Mouse (Mus musculus) cerebellum, adult 18-20 months (tissue): ENCODE measurements around the gene Kbtbd12.
A peak's percentile ranks its signal among the peaks of the same experiment; 100 is the strongest.

Source experiments
- DNase-seq, 2 experiments: peaks; one replicate each; pipeline ENCODE4 v3.0.0; 2021

The Kbtbd12 gene

DNA sequence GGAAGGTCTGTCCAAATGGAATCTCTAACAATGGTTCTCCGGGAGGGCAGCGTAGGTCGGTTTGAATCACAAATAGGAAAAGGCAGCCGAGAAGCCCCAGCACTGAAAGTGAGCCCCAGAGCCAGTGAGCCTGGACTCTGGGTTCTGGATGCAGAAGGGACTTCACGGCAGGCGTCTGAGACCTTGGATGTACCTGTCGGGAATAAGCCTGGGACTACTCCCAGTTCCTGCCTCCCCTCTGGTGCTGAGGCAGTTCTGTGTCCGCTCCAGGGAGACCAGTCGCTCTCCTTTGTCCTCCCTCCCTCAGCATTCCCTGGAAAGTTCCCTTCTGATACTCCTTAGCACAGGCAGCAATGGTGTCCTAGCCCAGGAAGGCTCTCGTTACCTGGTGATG lies 92.4 kb downstream of the Kbtbd12 start:
- DNase-seq: no peak

DNA sequence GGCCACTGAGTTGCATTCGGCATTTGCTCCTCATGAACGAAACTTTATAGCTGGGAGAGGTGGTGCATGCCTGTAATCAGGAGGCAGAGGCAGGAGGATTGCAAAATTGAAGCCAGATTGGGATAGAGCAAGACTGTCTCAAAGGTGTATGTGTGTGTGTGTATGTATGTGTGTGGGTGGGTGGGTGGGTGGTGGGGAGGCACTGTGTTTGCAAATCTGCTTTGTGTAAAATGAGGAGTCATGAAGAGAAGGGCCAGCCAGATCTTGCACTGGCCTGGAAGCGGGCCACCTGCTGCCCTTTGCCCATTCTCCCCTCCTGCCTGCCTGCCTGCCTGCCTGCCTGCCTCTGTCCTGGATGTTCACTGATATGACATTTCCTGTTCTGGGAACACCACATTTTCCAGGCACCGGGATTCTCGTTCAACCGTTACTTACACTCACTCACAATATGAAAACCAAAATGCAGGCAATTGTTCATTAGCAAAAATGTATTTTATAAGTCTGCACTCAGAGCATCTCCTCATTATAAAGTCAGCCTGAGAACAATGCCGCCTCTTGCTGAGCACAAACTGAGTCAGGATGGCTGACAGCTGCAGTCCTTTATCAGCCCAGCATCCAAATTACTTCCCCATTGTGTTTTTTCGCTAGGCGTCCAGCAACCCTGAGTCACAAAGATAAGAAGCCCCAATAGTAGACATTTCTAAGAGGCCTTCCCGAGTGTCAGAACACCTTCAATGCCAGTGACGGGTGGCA lies 92.9 kb downstream of the Kbtbd12 start:
- no peak for DNase-seq

DNA sequence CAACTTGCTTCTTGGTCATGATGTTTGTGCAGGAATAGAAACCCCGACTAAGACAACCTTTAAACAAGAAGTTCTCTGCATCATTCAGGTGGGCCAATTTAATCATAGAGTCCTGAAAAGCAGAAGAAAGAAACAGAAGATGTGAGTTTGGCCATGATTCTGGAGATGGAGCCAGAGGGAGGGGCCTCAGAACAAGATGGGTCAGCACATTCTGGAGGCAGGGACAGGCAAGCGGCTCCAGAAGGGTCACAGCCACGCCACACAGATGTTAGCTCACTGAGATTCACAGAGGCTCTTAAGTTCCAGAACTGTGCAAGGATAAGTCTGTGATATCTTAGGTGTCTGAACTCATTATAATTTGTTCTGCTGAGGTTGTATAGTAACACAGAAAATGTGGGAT lies 93.5 kb downstream of the Kbtbd12 start:
- DNase-seq: no peak

DNA sequence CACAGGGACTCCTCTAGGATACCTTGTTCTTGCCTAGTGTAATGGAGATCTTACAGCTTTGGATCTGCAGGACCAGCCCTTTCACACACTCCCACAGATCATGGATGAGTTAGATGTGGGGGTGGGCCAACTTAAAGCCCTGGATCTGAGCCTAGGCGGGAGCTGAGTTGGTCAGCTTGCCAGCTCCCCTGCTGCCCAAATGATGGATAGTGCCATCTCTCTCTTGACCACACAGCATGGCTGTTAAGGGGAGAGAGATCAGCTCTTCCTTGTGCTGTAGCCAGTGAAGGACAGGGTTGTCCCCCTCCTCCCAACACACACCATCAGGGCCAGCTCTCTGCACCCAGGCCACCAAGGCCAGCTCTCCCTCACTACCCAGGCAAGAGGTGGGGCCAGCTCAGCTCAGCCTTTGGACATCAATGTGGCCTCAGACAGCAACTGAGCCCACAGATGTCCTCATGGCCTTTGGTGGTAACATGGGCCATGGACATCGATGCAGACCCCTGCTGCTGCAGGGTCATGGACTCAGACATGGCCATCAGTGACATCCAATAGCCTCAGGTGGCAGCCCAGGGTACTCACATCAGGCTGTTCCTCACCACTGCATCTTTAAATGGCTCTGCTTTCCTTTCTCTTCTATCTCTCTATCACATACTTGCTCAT lies 97.5 kb downstream of the Kbtbd12 start:
- DNase-seq: no peak

DNA sequence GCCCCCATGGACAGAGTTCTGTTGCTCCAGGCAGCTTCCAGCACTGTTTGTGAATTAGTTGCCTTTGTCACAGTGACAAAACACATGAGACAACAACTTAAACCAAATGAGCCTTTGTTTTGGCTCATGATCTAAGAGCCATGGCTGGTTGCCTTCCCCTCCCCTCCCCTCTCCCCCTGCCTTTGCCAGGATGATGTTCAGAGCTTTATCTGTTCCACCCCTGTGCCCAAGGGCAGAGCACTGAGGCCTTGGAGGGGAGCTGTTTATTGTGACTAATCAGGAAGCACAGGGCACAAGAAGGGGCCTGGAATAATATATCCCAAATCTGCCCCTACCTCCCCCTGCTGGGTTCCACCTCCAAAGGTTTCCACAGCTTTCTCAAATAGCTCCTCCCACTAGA lies 107.4 kb downstream of the Kbtbd12 start:
- DNase-seq: no peak

DNA sequence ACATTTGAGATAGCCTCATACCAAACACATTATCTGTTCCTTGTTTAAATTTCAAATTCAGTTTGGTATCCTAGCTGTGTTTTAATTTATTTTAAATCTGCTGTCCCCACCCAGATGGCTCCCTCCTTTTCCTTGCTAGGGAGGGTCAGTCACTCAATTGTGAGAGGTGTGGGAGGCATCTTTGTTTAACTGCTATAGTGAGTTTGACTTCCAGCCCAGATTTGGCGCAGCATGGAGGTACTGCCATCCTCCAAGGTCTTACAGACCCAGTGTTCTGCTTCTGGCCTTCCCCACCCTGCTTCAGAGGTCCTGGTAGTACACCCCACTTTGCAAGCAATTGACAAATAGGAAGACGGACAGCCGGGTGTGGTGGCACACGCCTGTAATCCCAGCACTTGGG lies 113.7 kb downstream of the Kbtbd12 start:
- DNase-seq: no peak

DNA sequence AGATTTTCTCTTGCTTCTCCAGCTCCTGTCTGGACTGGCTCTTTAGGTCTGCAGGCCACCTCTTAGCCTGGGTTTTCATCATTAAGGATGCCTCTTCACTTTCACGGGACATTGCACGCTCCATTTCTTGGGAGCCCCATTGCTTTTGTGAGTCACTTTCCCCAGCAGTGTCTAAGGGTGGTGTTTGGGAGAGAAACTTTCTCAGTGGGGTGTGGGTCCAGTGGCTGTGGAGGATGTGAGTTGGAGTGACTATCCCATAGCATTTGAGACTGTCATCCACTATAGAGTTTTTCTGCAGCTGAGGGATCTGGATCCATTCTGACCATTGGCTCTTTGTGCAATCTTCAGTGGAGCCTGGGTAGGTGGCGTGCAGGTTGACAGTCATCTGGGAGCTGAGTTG lies 114.3 kb downstream of the Kbtbd12 start:
- no peak for DNase-seq

DNA sequence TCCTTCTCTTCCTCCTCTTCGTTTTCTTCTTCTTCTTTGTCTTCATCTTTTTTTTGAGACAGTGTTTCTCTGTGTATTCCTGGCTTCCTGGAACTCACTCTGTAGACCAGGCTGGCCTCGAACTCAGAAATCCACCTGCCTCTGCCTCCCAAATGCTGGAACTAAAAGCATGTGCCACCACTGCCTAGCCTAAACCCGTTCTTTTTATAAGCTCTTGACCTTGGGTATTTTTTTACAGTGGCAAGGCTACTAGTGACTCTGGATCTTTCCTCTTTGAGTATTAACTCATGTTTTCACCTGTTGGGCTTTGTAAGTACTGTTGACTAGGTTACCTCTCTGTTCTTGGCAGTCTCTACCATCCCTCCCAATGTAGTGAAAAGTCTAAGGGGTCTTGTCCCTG lies 114.7 kb downstream of the Kbtbd12 start:
- DNase-seq: no peak

DNA sequence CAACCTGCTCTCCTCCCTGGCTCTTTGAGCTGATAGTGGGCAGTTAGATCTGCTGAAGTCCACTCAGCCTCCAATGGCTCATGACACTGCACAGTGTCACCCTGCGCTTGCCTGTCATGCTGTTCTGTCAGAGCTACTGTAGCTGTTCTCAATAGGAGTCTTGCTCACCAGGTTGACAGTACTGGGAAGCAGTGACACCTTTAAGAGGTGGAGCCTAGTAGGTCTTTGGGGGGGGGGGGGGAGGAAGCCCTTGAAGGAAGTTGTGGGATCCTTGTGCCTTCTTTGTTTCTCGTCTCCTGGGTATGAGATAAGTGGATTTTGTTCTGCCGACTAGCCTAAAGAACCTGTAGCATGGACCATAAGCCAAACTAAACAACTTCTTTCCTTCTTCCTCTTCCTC lies 115.1 kb downstream of the Kbtbd12 start:
- DNase-seq: no peak

DNA sequence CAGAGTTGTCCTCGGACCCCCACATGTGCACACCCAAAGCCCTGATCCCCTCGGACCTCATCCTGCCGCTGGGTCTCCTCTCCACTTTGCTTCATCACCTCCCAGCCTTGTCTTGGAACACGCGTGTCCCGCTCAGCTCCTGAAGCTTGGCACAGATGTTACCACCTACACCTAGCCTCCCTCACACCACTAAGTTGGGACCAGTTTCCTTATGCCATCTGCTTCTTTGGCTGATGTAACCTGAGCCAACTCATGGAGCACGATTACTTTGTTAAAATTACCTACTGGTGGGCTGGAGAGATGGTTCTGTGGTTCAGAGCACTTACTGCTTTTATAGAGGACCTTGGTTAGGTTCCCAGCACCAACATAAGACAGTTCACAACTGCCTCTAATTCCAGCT lies 115.9 kb downstream of the Kbtbd12 start:
- no peak for DNase-seq

DNA sequence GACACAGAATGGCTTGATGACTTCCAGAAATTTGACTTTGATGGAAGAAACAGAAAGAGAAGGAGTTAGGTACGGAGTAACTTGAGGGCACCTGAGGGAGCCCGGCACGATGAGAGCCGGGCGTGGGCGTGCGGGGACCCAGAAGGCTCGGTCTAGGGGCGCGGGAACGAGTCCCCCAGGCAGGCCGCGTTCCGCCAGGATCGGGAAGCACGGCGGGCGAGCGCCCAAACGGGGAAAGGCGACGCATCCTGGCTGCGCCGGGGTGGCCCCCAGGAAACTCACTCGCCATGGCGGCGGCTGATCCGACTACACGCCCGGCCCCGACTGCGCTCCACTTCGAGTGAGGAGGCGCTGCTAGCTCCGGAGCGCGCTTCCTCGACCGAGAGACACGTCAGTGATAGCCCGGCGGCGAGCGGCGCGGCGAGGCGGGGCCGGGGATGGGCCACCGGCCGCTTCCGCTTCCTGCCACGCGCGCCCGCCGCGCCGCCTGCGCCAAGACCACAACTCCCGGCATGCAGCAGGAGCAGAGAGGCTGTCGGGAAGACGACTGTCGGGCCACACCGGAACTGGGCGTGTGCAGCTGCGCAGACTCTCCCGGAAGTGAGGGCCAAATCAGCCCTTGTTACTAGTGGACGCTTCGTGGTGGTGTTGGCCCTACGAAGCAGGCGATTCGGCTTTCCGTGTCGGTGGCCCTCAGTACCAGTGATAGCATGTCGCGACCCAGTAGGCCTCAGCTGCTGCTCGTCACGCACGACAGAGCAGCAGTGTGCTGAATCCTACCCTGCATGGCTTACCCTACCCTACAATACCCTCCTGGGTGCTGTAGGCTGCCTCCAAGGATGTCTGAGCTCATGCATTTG lies 119.1 kb downstream of the Kbtbd12 start, which contains the start of gene Sec61a1:
Gene Sec61a1 (minus strand): TSS at position 502 of the 860 bp plus-strand sequence.
- DNase-seq: peak; percentile 96 to 98

DNA sequence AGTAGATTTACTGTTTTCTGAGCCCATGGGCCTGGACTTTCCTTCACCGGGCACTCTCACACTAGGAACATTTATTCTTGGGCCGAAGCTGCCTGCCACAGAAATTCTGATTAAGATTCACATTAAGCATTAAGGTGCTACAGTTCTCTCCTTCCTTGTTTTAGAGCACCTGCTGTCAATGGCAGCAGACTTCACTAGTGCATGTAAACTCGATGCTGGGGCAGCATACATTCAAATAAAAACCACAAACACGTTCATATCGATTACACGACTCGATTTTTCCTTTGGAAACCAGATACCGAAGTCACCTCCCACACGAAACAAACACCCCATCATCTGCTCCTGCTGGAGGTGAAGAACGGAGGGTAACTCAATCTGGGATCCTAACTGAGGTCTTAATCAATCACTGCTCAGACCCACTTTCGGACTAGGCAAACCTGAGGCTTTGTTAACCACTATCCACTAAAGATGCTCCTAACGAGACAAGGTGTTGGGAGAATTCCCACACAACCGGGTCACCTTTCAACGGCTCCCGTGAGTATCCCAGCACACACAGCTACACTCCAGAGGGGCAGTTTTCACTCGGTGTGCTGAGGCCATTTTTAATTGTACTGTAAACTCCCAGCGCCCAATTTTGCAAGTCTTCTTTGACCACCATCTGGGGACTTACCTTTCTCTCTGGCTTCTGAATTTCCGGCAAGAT lies 119.9 kb downstream of the Kbtbd12 start:
- no peak for DNase-seq

DNA sequence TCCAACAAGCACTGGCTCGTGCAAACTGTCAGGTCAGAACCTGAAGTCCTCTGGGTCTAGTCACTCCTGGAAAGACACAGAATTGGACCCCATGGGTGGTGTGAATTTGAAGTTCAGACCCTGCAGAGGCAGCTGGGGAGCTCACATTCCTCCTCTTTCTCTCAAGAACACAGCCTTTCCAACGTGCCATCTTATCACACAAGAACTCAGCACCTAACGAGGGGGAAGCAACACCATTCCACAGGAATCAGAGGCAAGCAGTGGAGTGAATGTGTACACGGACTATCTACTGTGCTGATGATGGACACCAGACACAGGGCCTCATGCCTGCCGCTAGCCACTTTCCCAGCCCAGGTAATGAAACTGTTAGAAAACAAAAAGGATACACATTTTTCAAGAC lies 121.1 kb downstream of the Kbtbd12 start:
- no peak for DNase-seq

DNA sequence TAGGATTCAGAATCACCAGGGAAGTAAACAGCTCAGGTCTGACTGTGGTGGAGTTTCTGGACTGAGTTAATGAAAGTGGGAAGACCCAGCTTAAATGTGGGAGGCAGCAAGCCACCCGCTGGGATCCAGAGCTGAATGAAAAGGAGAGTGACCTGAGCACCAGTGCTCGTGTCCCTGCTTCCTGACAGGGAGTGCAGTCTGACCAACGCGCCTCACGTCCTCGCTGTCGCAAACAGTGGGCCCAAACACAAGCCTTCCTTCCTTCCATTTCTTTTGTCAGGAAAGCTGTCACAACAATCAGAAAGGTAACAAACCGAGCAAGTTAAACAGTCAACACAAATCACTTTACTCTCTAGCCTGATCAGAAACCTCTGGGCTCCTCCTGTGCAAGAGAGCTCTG lies 121.8 kb downstream of the Kbtbd12 start:
- DNase-seq: no peak

DNA sequence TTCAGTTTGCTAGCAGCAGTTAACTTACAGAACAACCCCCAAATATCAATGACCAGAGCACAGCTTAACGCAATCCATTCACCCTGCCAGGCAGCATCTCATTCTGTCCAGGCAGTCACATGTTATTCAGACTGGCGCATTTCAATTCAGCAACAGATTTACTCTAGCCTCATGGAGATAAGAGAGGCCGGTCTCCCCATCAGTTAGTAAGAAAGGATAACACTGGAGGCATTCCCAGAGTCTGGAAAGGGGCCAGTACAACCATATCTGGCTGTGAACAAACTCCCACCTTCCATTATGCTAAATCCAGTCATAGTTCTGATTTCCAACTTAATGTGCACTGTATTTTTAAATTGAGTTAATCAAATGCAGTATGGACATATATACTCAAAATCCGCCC lies 123.2 kb downstream of the Kbtbd12 start:
- no peak for DNase-seq

DNA sequence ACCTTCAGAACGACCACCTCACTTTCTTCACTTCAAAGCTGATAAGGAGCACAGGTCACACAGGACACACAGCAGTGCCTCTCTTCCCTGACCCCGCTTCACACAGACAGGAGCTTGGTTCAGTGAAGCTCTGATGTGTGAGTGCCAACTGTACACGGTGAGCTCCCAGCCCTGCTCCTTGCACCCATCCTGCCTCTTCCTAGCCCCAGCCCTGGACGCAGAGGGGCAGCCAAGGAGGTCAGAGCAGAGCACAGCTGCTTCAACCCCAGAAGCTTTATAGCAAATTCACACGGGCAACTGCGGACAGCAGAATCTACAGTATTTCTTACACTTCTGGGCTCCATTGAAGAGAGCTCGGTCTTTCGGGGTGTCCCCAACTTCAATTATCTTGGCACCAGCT lies 123.8 kb downstream of the Kbtbd12 start:
- no peak for DNase-seq

DNA sequence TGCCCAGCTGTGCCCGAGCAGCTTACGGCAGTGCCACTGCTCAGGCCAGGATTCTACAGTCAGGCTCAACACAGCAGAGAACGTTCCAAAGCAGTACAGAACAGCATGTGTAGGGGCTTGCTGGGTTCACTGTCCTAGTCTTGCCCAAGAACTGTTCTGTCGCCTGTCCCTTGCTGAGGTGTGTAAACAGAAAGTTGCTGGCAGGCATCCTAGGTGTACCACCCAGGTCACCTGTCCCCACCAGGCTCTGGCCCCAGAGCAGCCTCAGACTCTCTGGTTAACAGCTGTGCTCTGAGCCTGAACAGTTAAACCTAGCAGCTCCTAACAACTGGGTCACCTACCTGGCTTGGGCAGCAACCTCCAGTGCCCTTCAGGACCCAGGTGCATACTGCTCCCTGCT lies 134.7 kb downstream of the Kbtbd12 start:
- DNase-seq: no peak

DNA sequence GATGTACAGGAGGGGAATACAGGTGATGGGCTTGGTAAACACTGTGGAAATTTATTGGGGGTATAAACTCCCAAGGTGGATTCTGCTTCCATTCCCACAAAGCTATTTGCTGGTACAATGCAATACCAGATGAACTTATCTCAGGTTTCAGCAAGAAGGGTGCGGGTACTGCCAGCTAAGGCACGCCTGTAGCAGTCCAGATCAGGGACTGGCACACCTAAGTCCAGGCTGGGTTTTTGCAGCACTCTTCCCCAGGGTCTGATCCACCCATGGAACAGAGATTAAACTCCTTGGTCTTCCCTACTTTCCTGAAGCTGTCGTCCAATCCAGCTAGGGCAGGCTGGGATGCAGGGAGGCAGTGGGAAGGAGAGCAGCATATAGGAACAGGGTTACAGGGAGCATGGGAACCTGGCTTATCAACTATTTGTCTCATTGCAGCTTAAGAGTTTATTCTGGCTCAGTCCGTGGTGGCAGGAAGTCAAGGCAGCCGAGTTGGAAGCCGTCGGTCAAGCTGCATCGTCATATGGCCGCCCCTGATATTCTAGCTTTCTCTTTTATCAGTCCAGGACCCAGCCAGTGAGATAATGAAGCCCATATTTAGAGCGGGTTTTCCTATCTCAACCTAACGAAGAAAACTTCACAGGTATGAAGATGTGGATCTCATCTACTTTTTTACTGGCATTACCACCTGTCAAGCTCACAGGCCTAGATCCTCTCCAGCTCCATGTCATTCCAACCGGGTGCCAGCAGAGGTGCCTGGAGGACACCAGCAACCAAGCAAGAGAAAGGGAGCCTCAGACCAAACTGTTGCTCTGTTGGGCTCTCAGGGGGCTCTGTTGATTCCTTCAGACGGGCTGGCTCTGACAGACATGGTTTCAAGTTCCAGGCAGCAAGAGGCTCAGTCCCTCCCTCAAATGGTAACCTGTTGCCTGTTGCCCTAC lies 135.4 kb downstream of the Kbtbd12 start:
- DNase-seq: no peak

DNA sequence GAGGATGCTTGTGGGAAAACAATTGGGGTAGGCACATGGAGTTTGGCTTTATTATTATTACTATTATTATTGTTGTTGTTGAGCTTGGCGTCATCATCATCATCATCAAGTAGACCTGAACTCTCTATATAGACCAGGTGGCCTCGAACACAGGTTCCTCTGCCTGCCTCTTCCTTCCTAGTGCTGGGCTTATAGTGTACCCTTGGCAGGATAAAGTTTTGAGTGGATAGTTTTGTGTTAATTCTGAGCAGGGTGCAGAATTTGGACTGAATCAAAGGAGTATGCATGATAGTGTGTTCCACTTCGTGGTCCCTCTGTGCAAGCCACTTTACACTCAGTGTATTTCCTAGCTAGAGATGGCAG lies 137.4 kb downstream of the Kbtbd12 start:
- no peak for DNase-seq

DNA sequence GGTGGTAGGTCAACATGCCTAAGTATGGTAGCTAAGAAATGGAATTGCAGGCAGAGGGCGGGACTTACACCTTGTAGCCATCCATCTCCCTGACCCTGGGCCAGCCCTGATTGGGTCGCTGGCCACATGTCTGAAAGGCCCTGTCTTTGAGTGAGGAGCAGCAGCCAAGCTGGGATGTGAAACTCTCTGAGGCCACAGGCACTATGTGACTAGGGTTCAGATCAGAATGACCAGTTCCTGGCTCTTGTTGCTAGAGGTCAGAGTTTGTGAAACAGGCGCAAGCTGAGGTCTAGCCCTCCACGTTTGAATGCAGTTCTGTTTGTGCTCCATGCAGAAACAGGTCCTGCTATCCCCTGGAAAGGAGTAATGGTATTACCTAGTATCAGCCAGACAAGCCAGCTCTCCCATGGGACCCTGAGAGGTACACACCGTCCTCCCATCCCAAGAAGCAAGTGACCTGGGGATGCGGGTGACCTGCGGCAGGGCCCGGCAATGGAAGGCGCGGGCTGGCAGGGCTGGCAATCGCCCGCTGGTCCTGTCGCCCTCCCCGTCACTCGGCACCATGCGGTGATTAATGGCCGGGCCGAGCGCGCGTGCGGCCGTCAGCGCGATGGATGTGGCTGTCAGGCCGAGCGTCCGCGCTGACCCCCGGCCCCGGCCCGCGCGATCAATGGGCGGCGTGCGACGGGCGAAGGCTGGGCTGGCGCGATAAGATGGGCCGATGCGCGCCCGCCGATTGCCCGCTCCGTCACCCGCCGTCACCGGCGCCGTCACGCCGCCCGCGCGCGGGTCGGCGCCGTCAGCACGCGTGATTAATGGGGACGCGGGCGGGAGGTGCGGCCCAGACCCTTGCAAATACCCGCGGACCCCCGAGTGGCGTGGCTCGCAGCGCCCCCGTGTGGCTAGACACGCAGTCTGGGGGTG lies 138.0 kb downstream of the Kbtbd12 start:
- DNase-seq: peak; percentile 75 to 85
